Mouse (Mus musculus) heart, adult 2 months (tissue): ENCODE data around the gene Slc28a1.

Source experiments
- CTCF ChIP-seq: fragments of 200-600 bp; IDR thresholded peaks from 2 replicates; pipeline ENCODE4 v1.8.1; 2022; ENCODE audit warnings: antibody characterized with exemption, mild to moderate bottlenecking, moderate library complexity
- EP300 ChIP-seq: fragments of 200-500 bp; IDR thresholded peaks from 2 replicates; pipeline ENCODE4 v1.6.1; 2011; ENCODE audit warnings: low read depth, low read length, control low read depth; ENCODE audit not compliant: insufficient read depth
- POLR2A ChIP-seq: fragments of 200-500 bp; IDR thresholded peaks from 2 replicates; pipeline ENCODE4 v1.6.1; 2011; ENCODE audit warnings: mild to moderate bottlenecking, low read depth, low read length, control low read depth; ENCODE audit not compliant: insufficient read depth

DNA sequence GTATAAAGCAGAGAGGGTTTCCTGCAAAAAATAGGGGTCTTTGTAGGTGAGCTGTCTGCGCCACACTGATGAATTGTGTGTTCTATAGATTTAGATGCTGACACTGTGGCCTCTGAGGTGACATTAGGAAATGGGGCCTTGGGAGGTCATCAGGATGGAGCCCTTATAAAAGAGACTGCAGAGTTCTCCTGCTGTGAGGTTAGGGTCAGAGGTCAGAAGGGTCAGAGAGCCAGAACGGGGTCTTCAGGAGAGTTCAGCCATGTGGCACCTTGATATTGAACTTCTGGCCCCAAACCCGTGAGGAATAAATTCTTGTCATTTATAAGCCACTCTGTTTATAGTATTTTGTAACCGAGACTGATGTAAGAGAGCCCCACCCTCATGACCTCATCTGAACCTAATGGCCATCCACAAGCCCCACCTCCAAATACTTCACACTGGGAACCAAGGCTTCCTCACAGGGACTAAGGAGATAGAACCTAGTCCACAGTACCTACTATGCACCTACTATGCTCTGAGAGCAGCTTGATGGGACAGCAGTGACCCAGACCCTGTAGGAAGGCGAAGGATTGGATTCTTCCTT, 61.7 kb downstream of the Slc28a1 start:
- TF ChIP-seq CTCF, result no peak
- no peak for TF ChIP-seq POLR2A
- no peak for TF ChIP-seq EP300
